Mouse (Mus musculus): ENCODE results near the gene Rad51b. TPM values are rescaled to one million over a fixed set of nuclear protein-coding genes. Genes with fewer than 3 reads are reported as not detected.

Rad51b gene
- total RNA-seq, 2 experiments from 2014 or later, result 0.17 to 0.23 TPM

- DNase-seq (ENCODE audit: low spot score), result no peak
Measured at GRCm38 (mm10) chr12:79646646-79647164, 349.6 kb downstream of the Rad51b start.

GRCm38 (mm10) chr12:79647382-79647781 lies 350.3 kb downstream of the Rad51b start:
- DNase-seq (ENCODE audit: low spot score), result no peak

GRCm38 (mm10) chr12:79647976-79648375 lies 350.9 kb downstream of the Rad51b start:
- DNase-seq (ENCODE audit: low spot score), result no peak

GRCm38 (mm10) chr12:79648812-79649700 lies 352.0 kb downstream of the Rad51b start:
- DNase-seq (ENCODE audit: low spot score), result no peak

GRCm38 (mm10) chr12:79649796-79650195 lies 352.7 kb downstream of the Rad51b start:
- no peak for DNase-seq (ENCODE audit: low spot score)

- DNase-seq (ENCODE audit: low spot score), result no peak
Measured at GRCm38 (mm10) chr12:79655138-79655537, 358.1 kb downstream of the Rad51b start.

GRCm38 (mm10) chr12:79658861-79659260 lies 361.8 kb downstream of the Rad51b start:
- DNase-seq (ENCODE audit: low spot score), result no peak

GRCm38 (mm10) chr12:79661270-79661669 lies 364.2 kb downstream of the Rad51b start:
- DNase-seq (ENCODE audit: low spot score), result peak; percentile 43

GRCm38 (mm10) chr12:79663131-79663892 lies 366.2 kb downstream of the Rad51b start:
- DNase-seq (ENCODE audit: low spot score), result peak; percentile 67

- no peak for DNase-seq (ENCODE audit: low spot score)
Measured at GRCm38 (mm10) chr12:79663893-79664574, 367.0 kb downstream of the Rad51b start.

- DNase-seq (ENCODE audit: low spot score), result no peak
Measured at GRCm38 (mm10) chr12:79674846-79675439, 377.9 kb downstream of the Rad51b start.

GRCm38 (mm10) chr12:79675440-79676176 lies 378.5 kb downstream of the Rad51b start:
- DNase-seq (ENCODE audit: low spot score), result peak; percentile 63

GRCm38 (mm10) chr12:79676251-79676650 lies 379.2 kb downstream of the Rad51b start:
- no peak for DNase-seq (ENCODE audit: low spot score)

GRCm38 (mm10) chr12:79676896-79677295 lies 379.8 kb downstream of the Rad51b start:
- no peak for DNase-seq (ENCODE audit: low spot score)

- DNase-seq (ENCODE audit: low spot score), result no peak
Measured at GRCm38 (mm10) chr12:79679251-79679901, 382.3 kb downstream of the Rad51b start.

- DNase-seq (ENCODE audit: low spot score), result no peak
Measured at GRCm38 (mm10) chr12:79679941-79680697, 383.0 kb downstream of the Rad51b start.

- no peak for DNase-seq (ENCODE audit: low spot score)
Measured at GRCm38 (mm10) chr12:79680698-79681072, 383.6 kb downstream of the Rad51b start.

GRCm38 (mm10) chr12:79681571-79681970 lies 384.5 kb downstream of the Rad51b start:
- DNase-seq (ENCODE audit: low spot score), result no peak

GRCm38 (mm10) chr12:79683350-79683749 lies 386.3 kb downstream of the Rad51b start:
- DNase-seq (ENCODE audit: low spot score), result peak; percentile 31

All from gastrocnemius, adult 18-20 months (tissue).